Mouse (Mus musculus): ENCODE data around the gene Arr3.
A peak's percentile ranks its signal among the peaks of the same experiment; 100 is the strongest.

The Arr3 gene

GRCm38 (mm10) chrX:100605314-100605713 is at the start of gene Arr3:
Arr3 (plus strand) TSS chrX:100605497.
- no peak for DNase-seq (ENCODE audit: low spot score)

- no peak for DNase-seq (ENCODE audit: low spot score)
Measured at GRCm38 (mm10) chrX:100556026-100556425, 49.3 kb upstream of the Arr3 start.

GRCm38 (mm10) chrX:100565696-100566095 is 39.6 kb upstream of the Arr3 start:
- DNase-seq (ENCODE audit: low spot score) = no peak

- DNase-seq (ENCODE audit: low spot score) = no peak
Measured at GRCm38 (mm10) chrX:100571951-100572350, 33.3 kb upstream of the Arr3 start, which contains the start of gene Awat1. Awat1 (plus strand) TSS chrX:100572251.

- DNase-seq (ENCODE audit: low spot score) = no peak
Measured at GRCm38 (mm10) chrX:100594791-100595190, 10.5 kb upstream of the Arr3 start, which contains the start of gene P2ry4. P2ry4 (minus strand) TSS chrX:100594869.

- DNase-seq (ENCODE audit: low spot score) = peak; percentile 11
Measured at GRCm38 (mm10) chrX:100597439-100597838, 7.9 kb upstream of the Arr3 start.

GRCm38 (mm10) chrX:100599755-100600154 is 5.5 kb upstream of the Arr3 start:
- DNase-seq (ENCODE audit: low spot score) = no peak

- no peak for DNase-seq (ENCODE audit: low spot score)
Measured at GRCm38 (mm10) chrX:100618488-100618887, 13.2 kb downstream of the Arr3 start.

- no peak for DNase-seq (ENCODE audit: low spot score)
Measured at GRCm38 (mm10) chrX:100621366-100621765, 16.1 kb downstream of the Arr3 start.

GRCm38 (mm10) chrX:100624242-100624641 is 18.9 kb downstream of the Arr3 start:
- DNase-seq (ENCODE audit: low spot score) = no peak

- no peak for DNase-seq (ENCODE audit: low spot score)
Measured at GRCm38 (mm10) chrX:100625146-100625545, 19.8 kb downstream of the Arr3 start.

GRCm38 (mm10) chrX:100625546-100625801 is 20.2 kb downstream of the Arr3 start, which contains the start of gene Kif4:
Kif4 (plus strand) TSS chrX:100625737.
- DNase-seq (ENCODE audit: low spot score) = no peak

- peak; percentile 67 for DNase-seq (ENCODE audit: low spot score)
Measured at GRCm38 (mm10) chrX:100625802-100626793, 20.8 kb downstream of the Arr3 start, which contains the start of gene Pdzd11. Pdzd11 (minus strand) TSS chrX:100626568.

GRCm38 (mm10) chrX:100629076-100629475 is 23.8 kb downstream of the Arr3 start:
- no peak for DNase-seq (ENCODE audit: low spot score)

GRCm38 (mm10) chrX:100638477-100638876 is 33.2 kb downstream of the Arr3 start:
- DNase-seq (ENCODE audit: low spot score) = no peak

GRCm38 (mm10) chrX:100652848-100653247 is 47.6 kb downstream of the Arr3 start:
- no peak for DNase-seq (ENCODE audit: low spot score)

- no peak for DNase-seq (ENCODE audit: low spot score)
Measured at GRCm38 (mm10) chrX:100664825-100665224, 59.5 kb downstream of the Arr3 start.

Data from ovary, postnatal 14 days (tissue).